ENCODE assay signal across 8 mouse cellular contexts in genomic region chrX:51017851-51018785, GRCm38 (mm10). TPM values are rescaled to one million over a fixed set of nuclear protein-coding genes. Genes with fewer than 3 reads are reported as not detected.
A peak's percentile ranks its signal among the peaks of the same experiment; 100 is the strongest.
DNase-seq lines count a peak whose midpoint lies in the region; ATAC-seq and TF ChIP-seq lines count a peak whose summit lies in the region.

Rap2c (minus strand) TSS chrX:51018018.

- peak within 1 kb of the TSS; percentile 95 for H3K27ac ChIP-seq in embryonic facial prominence, embryonic 11.5 days (replicated peaks; ENCODE audit: low read depth, low read length)
- H3K27ac ChIP-seq in heart, adult 2 months = peak within 1 kb of the TSS; percentile 95
- peak within 1 kb of the TSS; percentile 98 for H3K27ac ChIP-seq in kidney, adult 2 months (ENCODE audit: insufficient read depth, low read depth, low read length)
- H3K27ac ChIP-seq in limb, embryonic 13.5 days = peak within 1 kb of the TSS; percentile 97
- H3K27ac ChIP-seq in midbrain, embryonic 14.5 days (replicated peaks; ENCODE audit: low read depth, low read length) = peak within 1 kb of the TSS; percentile 92

- H3K9ac ChIP-seq in embryonic facial prominence, embryonic 11.5 days (replicated peaks; ENCODE audit: low read length) = peak within 1 kb of the TSS; percentile 83
- H3K9ac ChIP-seq in heart, adult 2 months (ENCODE audit: low read depth, low read length) = peak within 1 kb of the TSS; percentile 97
- peak within 1 kb of the TSS; percentile 81 for H3K9ac ChIP-seq in limb, embryonic 13.5 days
- H3K9ac ChIP-seq in midbrain, embryonic 14.5 days (replicated peaks; ENCODE audit: low read length) = peak within 1 kb of the TSS; percentile 79

- H3K27me3 ChIP-seq in embryonic facial prominence, embryonic 11.5 days (ENCODE audit: control insufficient read depth, insufficient read depth, low read length) = no peaks in the 10 kb centered on the region
- no peaks in the 10 kb centered on the region for H3K27me3 ChIP-seq in heart, adult 2 months (ENCODE audit: control insufficient read depth, insufficient read depth, low read length)
- H3K27me3 ChIP-seq in kidney, adult 2 months (replicated peaks; ENCODE audit: control insufficient read depth, insufficient read depth, low read length) = no peaks in the 10 kb centered on the region
- no peaks in the 10 kb centered on the region for H3K27me3 ChIP-seq in limb, embryonic 13.5 days
- H3K27me3 ChIP-seq in midbrain, embryonic 14.5 days (ENCODE audit: control insufficient read depth, insufficient read depth, low read length) = no peaks in the 10 kb centered on the region

- H3K4me2 ChIP-seq in embryonic facial prominence, embryonic 11.5 days (ENCODE audit: low read depth, low read length) = peak within 1 kb of the TSS; percentile 49
- H3K4me2 ChIP-seq in limb, embryonic 13.5 days (replicated peaks) = peak within 1 kb of the TSS; percentile 62
- peak within 1 kb of the TSS; percentile 52 for H3K4me2 ChIP-seq in midbrain, embryonic 14.5 days (ENCODE audit: low read length)

- peak; percentile 91 for ATAC-seq in embryonic facial prominence, embryonic 11.5 days (replicated peaks; ENCODE audit: insufficient number of reproducible peaks, low FRiP score, low TSS enrichment, low read depth)
- ATAC-seq in limb, embryonic 13.5 days (ENCODE audit: low FRiP score, low read depth) = peak; percentile 90
- peak; percentile 86 for ATAC-seq in midbrain, embryonic 14.5 days (ENCODE audit: low FRiP score, low TSS enrichment)

- no peak for TF ChIP-seq EP300 in heart, adult 2 months (IDR thresholded peaks at IDR 0.05; ENCODE audit: insufficient read depth, low read depth, low read length)

- no peak for TF ChIP-seq POLR2A in heart, adult 2 months (IDR thresholded peaks at IDR 0.05; ENCODE audit: insufficient read depth, low read depth, low read length)
- TF ChIP-seq POLR2A in kidney, adult 2 months (IDR thresholded peaks at IDR 0.05; ENCODE audit: low read depth, low read length) = no peak

- no peaks in the 10 kb centered on the region for H3K4me1 ChIP-seq in embryonic facial prominence, embryonic 11.5 days (ENCODE audit: control insufficient read depth, insufficient read depth, low read length)
- H3K4me1 ChIP-seq in heart, adult 2 months (ENCODE audit: control insufficient read depth, insufficient read depth, low read length) = peaks cover 3% of the 10 kb centered on the region; the same call in 1 of the 2 replicates
- peaks cover 3% of the 10 kb centered on the region; the same call in 1 of the 2 replicates for H3K4me1 ChIP-seq in kidney, adult 2 months (ENCODE audit: control insufficient read depth, insufficient read depth, low read length)
- peaks cover 6% of the 10 kb centered on the region for H3K4me1 ChIP-seq in limb, embryonic 13.5 days
- H3K4me1 ChIP-seq in midbrain, embryonic 14.5 days (ENCODE audit: control insufficient read depth, insufficient read depth, low read length) = 0 out of 2 replicates have a peak, but pooled peaks cover 5% of the 10 kb centered on the region

- no peaks in the 10 kb centered on the region for H3K79me2 ChIP-seq in heart, adult 2 months (replicated peaks; ENCODE audit: control insufficient read depth, insufficient read depth, low read length)

- WGBS in embryonic facial prominence, embryonic 11.5 days = 27% methylated on average over 24 of the region's 92 CpGs
- WGBS in heart, adult 2 months = 12% methylated on average over 34 of the region's 92 CpGs
- 2% methylated on average over 27 of the region's 92 CpGs for WGBS in kidney, adult 2 months
- WGBS in limb, embryonic 13.5 days = 27% methylated on average over 12 of the region's 92 CpGs
- 16% methylated on average over 62 of the region's 92 CpGs for WGBS in midbrain, embryonic 14.5 days

- H3K9me3 ChIP-seq in embryonic facial prominence, embryonic 11.5 days (replicated peaks; ENCODE audit: control insufficient read depth, low read length) = no peaks in the 10 kb centered on the region
- no peaks in the 10 kb centered on the region for H3K9me3 ChIP-seq in limb, embryonic 13.5 days
- no peaks in the 10 kb centered on the region for H3K9me3 ChIP-seq in midbrain, embryonic 14.5 days (ENCODE audit: control insufficient read depth, low read length)

- intact Hi-C loops in heart, adult 2 months (cut with DNase I) = loop anchor here (2.0 to 10.0 kb wide), 2 partner anchors 343 to 383 kb away; no protein-coding TSS in a partner anchor

- DNase-seq in A20 (ENCODE audit: low read depth, low spot score) = peak; percentile 80
- peak; percentile 79 for DNase-seq in adrenal gland, postnatal 14 days
- DNase-seq in embryonic facial prominence, embryonic 11.5 days (ENCODE audit: low spot score) = peak; percentile 83
- DNase-seq in heart, adult 2 months = peak; percentile 63 to 75
- peak; percentile 68 for DNase-seq in kidney, adult 2 months
- DNase-seq in midbrain, embryonic 14.5 days = peak; percentile 82
- peak; percentile 38 to 65 for DNase-seq in spleen, postnatal 10 days (ENCODE audit: low spot score in 2 of 2)

- H3K4me3 ChIP-seq in embryonic facial prominence, embryonic 11.5 days (ENCODE audit: low read depth, low read length) = peak within 1 kb of the TSS; percentile 59
- H3K4me3 ChIP-seq in heart, adult 2 months = peak within 1 kb of the TSS; percentile 66
- peak within 1 kb of the TSS; percentile 72 for H3K4me3 ChIP-seq in kidney, adult 2 months (ENCODE audit: insufficient read depth, low read depth, low read length)
- H3K4me3 ChIP-seq in limb, embryonic 13.5 days = peak within 1 kb of the TSS; percentile 53
- H3K4me3 ChIP-seq in midbrain, embryonic 14.5 days (replicated peaks; ENCODE audit: low read depth, low read length) = peak within 1 kb of the TSS; percentile 51

- TF ChIP-seq CTCF in heart, adult 2 months (IDR thresholded peaks at IDR 0.05) = no peak
- no peak for TF ChIP-seq CTCF in kidney, adult 2 months (conservative IDR thresholded peaks at IDR 0.05; ENCODE audit: insufficient read depth, insufficient read length, low read depth, low read length)

- no peaks in the 10 kb centered on the region for H3K36me3 ChIP-seq in embryonic facial prominence, embryonic 11.5 days (replicated peaks; ENCODE audit: control insufficient read depth, insufficient read depth, low read depth, low read length)
- H3K36me3 ChIP-seq in heart, adult 2 months (ENCODE audit: control insufficient read depth, insufficient read depth, low read length) = peaks cover 2% of the 10 kb centered on the region
- no peaks in the 10 kb centered on the region for H3K36me3 ChIP-seq in kidney, adult 2 months (ENCODE audit: control insufficient read depth, insufficient read depth, low read length)
- no peaks in the 10 kb centered on the region; the same call in none of the 2 replicates for H3K36me3 ChIP-seq in limb, embryonic 13.5 days
- H3K36me3 ChIP-seq in midbrain, embryonic 14.5 days (ENCODE audit: control insufficient read depth, insufficient read depth, low read length) = no peaks in the 10 kb centered on the region

RNA-seq across cellular contexts. Expression of gene Rap2c, which starts in this region (rescaled TPM):
- 24.2 and 26.8 TPM in 2 replicates for total RNA-seq in adrenal gland, postnatal 14 days (2021)
- 43.8 and 51.8 TPM in 2 replicates for polyA plus RNA-seq in embryonic facial prominence, embryonic 11.5 days (2014; fragmentation: Nextera tagmentation; extraction: Ambion mirVana)
- total RNA-seq in heart, adult 2 months (2021) = 10 to 100 TPM; 19.4 to 22.2 TPM
- polyA plus RNA-seq in heart, adult 2 months (2012; rRNA removed) = 4.6 and 10.1 TPM in 2 replicates
- polyA plus RNA-seq in kidney, adult 2 months (2012; rRNA removed) = 1.9 and 3.4 TPM in 2 replicates
- 37.5 and 41.3 TPM in 2 replicates for polyA plus RNA-seq in limb, embryonic 13.5 days (2015; fragmentation: Nextera tagmentation; extraction: Ambion mirVana)
- polyA plus RNA-seq in midbrain, embryonic 14.5 days (2014; fragmentation: Nextera tagmentation; extraction: Ambion mirVana) = 19.9 and 22.4 TPM in 2 replicates

Comparison
In these comparisons a context has a peak if more than half of its experiments do, and no peak if none do; other contexts are left out.
1. Peak in every context shown above with its lines: DNase-seq, ATAC-seq, H3K4me3 ChIP-seq and H3K27ac ChIP-seq.